Mouse (Mus musculus) retina, adult 2 months (tissue): ENCODE results near the gene Glrx.
"Not testable (repeated sequence)": the region's sequence is repeated elsewhere in the genome, so short reads cannot be mapped to it uniquely, and the experiment has no call there.

ENCODE experiments used
- DNase-seq: peaks from one replicate; pipeline ENCODE4 v3.0.0-alpha.2; 2012; ENCODE audit warnings: low read depth, low spot score

Glrx gene

DNA sequence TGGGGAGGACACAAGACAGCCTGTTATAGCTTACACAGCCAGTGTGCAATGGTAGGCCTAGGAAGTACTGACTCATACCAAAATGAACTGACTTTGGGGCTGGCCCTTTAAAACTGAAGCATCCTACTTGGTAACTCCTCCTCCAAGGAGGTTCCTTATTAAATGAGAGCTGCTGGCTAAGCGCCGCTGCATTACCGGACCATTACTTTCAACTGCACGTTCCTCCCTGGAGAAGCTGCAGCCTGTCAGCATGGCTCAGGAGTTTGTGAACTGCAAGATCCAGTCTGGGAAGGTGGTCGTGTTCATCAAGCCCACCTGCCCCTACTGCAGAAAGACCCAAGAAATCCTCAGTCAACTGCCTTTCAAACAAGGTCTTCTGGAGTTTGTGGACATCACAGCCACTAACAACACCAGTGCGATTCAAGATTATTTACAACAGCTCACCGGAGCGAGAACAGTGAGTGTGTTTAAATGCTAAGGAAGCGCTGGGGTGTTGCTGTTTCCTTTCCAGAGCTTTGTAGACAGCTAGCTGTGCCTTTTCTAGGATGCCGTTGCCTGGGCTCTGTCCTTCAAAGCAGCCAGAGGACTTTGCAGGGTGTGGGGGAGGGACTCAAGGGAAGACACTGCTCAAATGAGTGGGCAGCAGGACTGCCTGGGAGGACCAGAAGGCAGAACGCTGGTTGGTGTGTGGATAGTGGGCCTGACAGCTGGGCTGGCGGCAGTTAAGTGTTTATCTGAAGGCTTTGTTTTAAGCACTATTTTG lies at the start of gene Glrx:
TSS of gene Glrx (plus strand) at position 150 of the 763 bp plus-strand sequence.
- peak; percentile 54 for DNase-seq

DNA sequence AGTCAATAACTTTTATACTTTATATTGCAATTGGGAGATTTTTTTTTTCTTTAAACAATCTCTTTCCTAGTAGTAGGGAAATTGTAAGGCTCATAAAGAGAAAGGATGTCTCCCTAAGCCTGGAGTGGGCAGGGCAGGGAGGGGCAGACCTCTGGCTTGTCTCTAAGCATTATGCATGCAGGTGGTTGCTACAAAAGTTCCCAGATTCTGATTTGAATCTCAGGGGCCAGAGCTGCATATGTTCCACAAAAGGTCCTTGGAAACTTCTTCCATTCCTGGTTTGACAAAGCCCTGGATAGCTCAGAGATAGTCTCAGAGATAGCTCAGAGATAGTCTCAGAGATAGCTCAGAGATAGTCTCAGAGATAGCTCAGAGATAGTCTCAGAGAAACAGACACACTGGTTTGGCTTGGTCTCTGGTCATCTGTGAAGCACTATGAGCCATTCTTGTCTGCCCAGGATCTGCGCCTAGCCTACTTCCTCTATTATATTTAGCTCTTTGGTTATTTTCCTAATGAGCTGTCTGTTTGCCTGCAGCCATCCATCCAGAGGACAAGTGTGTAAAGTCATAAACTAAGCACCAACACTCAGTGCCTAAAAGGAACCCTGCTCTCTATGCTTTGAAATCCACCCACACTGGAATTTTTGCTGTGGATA lies 49.0 kb upstream of the Glrx start:
- no peak for DNase-seq

GRCm38 (mm10) chr13:75793863-75794629 lies 45.6 kb upstream of the Glrx start:
- no peak for DNase-seq

DNA sequence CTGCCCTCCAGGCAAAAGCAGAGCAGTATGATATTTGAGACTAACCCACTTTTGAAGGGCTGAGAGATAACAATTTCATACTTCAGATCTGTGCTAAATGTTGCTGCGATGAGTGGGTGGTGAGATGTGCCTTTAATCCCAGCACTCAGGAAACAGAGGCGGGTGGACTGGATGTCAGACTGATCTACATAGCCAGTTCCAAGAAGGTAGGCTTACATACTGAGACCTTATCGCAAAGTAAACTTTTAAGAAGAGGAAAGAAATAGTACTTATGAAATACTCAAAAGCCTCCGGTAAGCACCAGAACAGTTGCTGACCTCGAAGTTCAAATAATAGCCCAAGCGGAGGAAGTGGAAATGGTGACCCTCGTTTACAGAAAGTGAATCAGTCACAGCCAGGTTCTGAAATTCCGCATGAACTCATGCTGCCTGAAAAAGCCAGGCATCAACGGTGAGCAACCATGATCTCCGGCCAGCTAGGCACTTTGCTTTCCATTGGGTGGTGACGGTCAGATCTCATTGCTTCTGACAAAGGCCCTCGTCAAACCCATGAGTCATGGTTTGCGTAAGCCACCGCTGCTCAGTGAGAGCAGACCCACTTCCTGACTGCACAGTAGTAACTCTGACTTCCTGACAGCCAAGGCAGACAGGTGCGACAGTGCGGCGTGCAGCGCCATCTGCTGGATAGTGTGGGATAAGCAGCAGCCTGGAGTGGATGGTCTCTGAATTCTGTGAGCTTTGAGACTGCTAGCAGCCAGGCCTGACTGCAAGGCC lies 42.1 kb upstream of the Glrx start:
- peak; percentile 47 for DNase-seq

DNA sequence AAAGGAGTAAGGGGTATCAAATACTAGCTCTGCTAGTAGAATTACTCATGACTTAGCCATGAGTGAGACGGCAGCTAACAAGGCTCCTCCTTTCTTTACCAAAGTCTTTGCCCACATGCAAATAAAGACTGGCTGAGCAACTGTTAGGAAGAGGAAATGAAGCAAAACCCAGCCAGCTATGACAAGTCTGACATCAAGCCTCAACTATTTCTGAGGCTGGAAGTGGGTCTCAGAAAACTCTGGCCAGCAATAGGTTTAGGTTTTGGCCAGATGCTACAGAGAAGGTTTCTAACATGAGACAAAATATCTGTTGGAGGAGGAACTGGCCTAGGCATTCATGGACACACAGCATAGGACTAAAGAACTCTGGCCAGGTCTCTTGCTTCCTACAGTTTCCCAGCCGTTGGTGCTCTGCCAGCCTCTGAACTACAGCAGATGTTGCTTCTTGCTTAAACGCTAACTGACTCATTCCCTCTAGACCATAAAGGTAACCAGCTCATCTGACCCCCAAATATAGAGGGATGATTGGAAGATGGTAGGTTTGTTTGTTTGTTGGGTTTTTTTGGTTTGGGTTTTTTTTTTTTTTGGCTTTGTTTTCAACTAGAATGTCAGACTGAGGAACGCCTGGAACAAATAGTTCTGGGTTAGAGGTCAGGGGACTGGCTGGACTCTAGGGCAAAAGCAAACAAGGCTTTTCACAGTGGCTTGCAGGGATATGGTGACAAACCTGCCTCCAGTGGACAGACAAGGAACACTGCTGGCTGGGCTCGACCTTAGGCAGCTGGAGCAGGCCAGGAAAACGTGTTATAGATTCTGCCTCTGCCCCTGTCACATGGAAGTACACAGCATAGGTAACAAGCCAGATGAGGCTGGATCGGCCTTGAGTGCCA lies 41.0 kb upstream of the Glrx start:
- no peak for DNase-seq

DNA sequence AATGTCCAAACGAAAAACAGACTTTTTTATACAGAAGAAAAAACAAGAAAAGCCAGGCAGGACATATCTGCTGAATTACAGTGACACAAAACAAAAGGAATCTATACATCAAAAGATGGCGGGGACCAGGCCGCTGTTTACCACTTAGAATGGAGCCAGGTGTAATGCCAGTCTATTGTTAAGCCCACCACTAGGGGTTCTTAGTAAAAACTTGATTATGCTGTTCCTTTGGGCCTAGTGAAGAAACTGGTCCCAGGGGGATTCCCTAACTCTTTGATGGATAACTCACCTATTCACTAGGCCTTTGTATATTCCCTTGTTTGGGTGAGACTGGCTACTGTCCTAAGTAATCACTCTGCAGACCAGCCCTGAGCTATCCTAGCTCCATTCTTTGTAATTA lies 40.2 kb upstream of the Glrx start:
- no peak for DNase-seq

DNA sequence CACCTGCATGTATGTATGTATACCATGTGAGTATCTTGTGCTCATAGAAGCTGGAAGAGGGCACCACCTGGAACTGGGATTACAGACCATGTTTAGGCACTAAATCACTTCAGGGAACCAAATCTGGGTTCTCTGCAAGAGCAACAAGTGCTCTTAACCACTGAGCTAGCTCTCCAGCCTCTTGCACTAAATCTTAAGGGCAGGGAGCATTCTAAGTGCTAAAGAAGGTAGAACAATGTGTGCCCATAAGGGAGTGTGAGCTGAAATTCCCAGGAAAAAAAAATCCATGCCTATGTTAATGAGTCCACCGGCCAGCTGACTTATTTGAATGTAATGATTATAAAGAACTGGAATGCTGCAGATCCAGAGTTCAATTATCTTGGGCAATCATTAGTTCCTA lies 31.7 kb upstream of the Glrx start:
- no peak for DNase-seq

DNA sequence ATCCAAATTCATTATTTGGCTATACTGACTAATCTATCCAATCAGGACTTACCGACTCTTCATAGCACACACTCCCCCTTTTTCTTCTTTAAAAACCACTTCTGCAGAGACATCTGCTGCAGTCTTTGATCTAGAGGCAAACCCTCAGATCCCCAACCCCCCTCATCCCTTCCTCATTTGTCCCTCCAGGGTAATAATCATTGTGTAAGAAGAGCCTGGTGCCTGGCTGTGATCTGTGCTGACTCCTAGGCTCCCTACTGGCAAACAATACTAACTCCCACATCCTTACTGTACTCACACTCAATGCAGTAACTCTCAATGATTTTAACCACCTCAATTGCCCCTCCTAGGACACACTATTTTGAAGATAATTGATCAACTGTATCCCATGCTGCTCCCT lies 29.7 kb upstream of the Glrx start:
- no peak for DNase-seq

- DNase-seq = no peak
These were observed 22.5 kb upstream of the Glrx start for GRCm38 (mm10) chr13:75817183-75817582.

DNA sequence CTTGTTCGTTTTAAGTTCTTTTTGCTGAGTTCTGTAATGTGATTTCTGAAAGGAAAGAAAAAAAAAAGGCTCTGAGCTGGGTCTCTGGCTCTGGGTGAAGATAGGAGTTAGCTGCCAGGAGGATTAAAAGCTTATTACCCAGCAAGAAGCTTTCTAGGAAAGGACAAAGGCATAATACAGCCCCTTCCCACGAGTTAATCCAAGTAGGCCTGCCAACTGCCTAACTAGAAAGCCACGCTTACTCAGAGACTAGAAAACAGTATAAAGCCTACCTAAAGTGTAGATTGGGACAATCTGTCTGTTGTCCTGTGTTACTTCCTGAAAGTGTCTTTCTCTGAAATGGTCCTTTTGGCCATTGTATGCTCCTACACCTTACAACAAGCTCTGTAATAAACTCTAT lies 21.2 kb upstream of the Glrx start:
- no peak for DNase-seq

- DNase-seq = no peak
These were observed 20.5 kb upstream of the Glrx start for GRCm38 (mm10) chr13:75818945-75819706.

DNA sequence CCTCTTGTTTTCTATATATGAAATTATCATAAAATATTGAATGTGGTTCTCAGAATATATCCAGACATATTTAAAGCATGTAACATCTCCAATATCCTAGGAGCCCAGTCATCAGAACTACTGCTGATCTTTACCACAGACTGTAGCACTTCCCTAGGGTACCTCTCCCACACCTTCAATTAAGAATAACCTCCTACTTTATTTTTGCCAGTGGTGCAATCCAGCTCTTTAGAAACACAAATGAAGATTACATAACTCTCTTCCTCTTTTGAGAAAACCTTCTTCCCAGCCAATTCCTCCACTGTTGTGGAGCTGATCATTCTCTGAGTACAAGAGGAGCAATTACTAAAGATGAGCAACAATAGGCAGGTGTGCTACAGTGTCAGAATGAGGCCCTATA lies 19.8 kb upstream of the Glrx start:
- DNase-seq = no peak

DNA sequence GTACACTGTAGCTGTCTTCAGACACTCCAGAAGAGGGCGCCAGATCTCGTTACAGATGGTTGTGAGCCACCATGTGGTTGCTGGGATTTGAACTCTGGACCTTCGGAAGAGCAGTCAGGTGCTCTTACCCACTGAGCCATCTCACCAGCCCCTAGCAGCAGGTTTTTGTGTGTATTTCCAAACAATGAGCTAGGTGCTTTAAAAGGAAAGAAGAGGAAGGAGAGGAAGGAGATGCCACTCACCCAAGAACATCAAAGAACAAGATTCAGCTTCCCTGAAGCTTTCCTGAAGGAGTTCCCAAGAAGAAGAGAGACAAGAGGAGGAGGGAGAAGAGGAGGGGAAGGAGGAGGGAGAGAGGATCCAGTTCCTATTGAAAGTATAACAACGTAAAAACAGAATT lies 17.3 kb upstream of the Glrx start:
- DNase-seq = not testable (repeated sequence)

DNA sequence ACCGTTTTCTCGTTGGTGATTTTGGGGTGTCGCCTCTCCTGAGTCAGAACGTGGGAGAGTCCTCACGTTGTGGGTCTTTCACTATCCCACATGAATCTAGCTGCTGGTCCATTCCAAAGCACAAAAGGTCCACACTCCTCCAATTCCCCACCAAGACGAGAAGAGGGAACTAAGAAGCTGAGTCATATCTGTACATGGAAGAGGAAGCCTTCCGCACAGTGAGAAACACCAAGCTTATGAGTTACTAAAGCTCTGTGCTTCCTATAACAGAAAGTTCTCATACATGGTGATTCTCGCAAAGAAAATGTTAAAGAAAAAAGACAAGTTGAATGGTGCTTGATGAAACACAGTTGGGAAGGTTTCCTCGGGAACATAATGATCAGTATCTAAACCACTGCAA lies 16.5 kb upstream of the Glrx start:
- DNase-seq = no peak

DNA sequence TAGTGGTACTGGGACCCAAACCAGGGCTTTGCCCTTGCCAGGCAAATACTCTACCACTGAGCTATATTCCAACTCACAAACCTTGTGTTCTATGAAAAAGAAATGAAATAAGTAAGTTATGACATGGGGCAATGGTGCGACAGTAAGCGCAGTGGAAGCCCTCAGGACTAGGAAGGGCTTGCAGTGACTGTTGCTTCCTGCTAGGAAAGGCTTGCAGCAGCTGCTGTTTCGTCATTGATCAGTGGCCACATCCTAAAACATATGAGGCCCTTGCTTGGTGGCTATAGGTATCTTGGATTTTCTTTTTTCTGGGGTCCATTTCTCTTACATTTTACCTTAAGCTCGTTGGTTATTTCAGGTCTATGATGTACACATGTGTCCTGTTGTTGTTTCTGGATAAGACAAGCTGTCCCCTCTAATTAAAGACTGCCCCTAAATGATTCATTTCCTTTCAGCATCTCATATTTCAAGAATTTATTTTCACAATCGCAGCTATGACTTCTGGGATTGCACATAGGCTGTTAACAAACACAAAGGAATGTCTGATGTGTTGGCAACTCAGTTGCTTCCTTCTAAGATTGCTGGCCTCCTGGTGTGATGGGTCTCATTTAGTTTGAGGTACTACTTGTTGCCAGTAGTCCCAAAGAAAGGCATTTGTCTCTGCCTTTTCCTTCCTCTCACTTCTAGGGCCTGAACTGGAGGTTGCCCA lies 14.9 kb upstream of the Glrx start:
- no peak for DNase-seq

DNA sequence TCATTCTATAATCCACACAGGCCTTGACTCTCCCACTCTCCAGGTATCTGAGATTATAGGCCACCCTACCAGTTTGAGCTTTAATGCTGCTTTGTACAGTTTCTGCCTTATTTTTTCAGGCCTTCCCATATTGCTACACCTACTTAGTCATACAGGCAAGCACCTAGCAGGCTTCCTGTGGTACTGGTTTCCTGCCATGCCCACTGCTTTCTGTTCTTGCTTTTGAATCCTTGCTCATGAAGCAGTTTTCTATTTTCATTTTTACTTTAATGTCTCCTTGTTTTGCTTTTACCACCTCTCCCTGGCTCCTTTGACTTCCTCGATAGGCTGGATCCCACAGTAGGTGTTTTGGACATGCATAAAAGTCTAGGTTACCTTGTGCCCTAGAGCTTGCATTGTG lies 14.3 kb upstream of the Glrx start:
- DNase-seq = no peak

DNA sequence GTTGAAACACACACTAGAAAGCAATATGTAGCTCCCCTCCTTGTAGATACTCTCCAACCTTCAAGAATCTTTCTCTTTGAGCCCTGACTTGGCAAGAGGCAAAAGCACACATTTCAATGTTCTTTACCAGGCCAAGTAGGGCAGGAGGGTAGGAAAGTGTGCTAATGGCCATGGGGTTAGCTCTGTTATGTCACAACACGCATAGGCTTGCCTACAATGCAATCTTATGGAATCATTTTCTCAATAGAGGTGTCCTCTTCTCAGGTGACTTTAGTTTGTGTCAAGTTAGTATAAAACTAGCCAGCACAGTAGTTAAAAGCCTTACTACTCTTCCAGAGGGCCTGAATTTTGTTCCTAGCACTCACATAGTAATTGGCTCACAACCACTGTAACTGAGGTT lies 9.0 kb upstream of the Glrx start:
- DNase-seq = no peak

DNA sequence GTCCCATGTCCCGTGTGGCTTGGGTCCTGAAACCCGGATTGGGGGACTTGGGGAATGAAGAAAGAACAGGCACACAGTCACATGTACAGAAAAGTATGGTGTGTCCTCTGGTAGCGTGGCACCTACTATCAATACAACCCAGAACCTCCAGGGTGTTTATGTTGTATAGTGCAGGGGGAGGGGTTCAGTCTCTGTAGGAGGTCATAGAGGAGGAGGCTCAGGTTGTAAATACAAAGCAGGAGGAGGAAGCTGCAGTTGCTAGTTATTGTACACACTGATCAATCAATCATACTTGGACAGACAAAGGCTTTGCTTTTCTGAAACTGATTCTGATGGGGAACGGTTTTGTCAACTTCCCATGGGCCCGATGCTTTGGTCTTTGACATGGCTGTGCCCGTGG lies 8.0 kb upstream of the Glrx start:
- DNase-seq = no peak

DNA sequence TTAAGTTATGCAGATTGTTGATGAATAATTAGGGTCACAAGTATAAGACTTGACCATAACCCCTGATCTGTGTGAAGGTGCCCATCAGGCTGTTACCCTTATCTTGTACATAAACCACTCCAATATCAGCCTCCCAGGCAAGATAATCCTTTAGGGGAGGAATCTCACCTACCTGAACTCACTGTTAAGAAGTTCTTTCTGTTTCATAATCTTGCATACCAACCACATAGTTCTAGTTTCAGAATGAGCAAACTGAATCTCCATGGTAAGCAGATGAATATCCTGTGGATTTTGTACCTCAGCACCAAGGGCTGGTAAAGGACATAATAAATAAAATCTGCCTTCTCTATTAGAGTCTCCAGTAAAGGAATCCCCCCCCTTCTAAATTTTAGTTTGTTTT lies 7.0 kb upstream of the Glrx start:
- DNase-seq = no peak

- DNase-seq = no peak
These were observed 6.2 kb upstream of the Glrx start for GRCm38 (mm10) chr13:75833499-75833898.
